Mouse (Mus musculus) erythroblast, embryonic 14.5 days (primary cell): ENCODE results near the gene Nr2e3. TPM values are rescaled to one million over a fixed set of nuclear protein-coding genes. Genes with fewer than 3 reads are reported as not detected.
"Not testable (repeated sequence)": the region's sequence is repeated elsewhere in the genome, so short reads cannot be mapped to it uniquely, and the experiment has no call there.

Experiments used
- H3K27me3 ChIP-seq: 2 replicates; pipeline ENCODE4 v1.6.1; 2012; ENCODE audit warnings: inconsistent platforms; ENCODE audit not compliant: control insufficient read depth
- H3K36me3 ChIP-seq: 2 replicates; pipeline ENCODE4 v1.6.1; 2012; ENCODE audit warnings: mild to moderate bottlenecking, inconsistent platforms; ENCODE audit not compliant: control insufficient read depth
- H3K4me1 ChIP-seq: 2 replicates; pipeline ENCODE4 v1.6.1; 2012; ENCODE audit warnings: inconsistent platforms; ENCODE audit not compliant: control insufficient read depth
- H3K4me3 ChIP-seq: replicated peaks from 2 replicates; pipeline ENCODE3; 2012; ENCODE audit warnings: moderate library complexity, mild to moderate bottlenecking, inconsistent platforms
- H3K9me3 ChIP-seq: 2 replicates; pipeline ENCODE4 v1.6.1; 2012; ENCODE audit warnings: low read length, inconsistent platforms, mixed read lengths; ENCODE audit not compliant: control insufficient read depth
- GATA1 ChIP-seq: IDR thresholded peaks from 2 replicates; pipeline ENCODE4 v1.6.1; 2012; ENCODE audit warnings: low read length, inconsistent platforms, mixed read lengths
- TAL1 ChIP-seq: IDR thresholded peaks from 3 replicates; pipeline ENCODE4 v1.6.1; 2012; ENCODE audit warnings: low read length, inconsistent platforms, mixed read lengths
- polyA plus RNA-seq: library from polyadenylated mRNA; stranded (reverse); fragments of >175 nt; gene quantifications from 2 replicates; pipeline ENCODE4 v1.2.3, GENCODE M21; 2012

Gene Nr2e3
- polyA plus RNA-seq, 1 experiment, result not detected

- no peaks in the 10 kb centered on the region for H3K4me1 ChIP-seq
- no peaks in the 10 kb centered on the region for H3K9me3 ChIP-seq
- H3K4me3 ChIP-seq, result no peak overlapping the region
- no peaks in the 10 kb centered on the region; the same call in 1 of the 2 replicates for H3K27me3 ChIP-seq
- H3K36me3 ChIP-seq, result no peaks in the 10 kb centered on the region
- TF ChIP-seq GATA1, result no peak
- no peak for TF ChIP-seq TAL1
Measured at GRCm38 (mm10) chr9:59969383-59969782, 8.9 kb upstream of the Nr2e3 start.

DNA sequence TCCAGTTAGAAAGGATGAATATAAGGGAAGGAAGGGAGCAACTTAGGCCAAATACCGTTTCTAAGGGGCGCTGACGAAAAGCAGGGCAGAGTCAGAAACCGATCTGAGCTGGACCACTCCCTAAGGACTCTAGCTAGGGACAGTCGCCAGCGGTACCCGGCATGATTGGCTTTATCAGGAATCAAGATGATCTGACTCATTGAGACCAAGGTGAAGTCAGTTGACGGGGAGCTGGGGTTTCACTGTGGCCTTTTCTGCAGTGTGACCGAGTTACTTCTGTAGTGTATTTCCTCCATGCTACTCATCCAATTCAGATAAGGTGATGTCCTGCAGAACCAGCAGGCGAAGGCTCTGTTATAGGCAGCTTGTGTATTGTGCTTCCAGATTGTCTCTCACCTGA lies 4.6 kb upstream of the Nr2e3 start:
- H3K27me3 ChIP-seq, result no peaks in the 10 kb centered on the region
- no peaks in the 10 kb centered on the region for H3K9me3 ChIP-seq
- H3K36me3 ChIP-seq, result no peaks in the 10 kb centered on the region
- TF ChIP-seq TAL1 (no peak), GATA1 (no peak)
- H3K4me3 ChIP-seq, result no peak overlapping the region
- H3K4me1 ChIP-seq, result no peaks in the 10 kb centered on the region

- Histone ChIP-seq H3K36me3 (no peaks in the 10 kb centered on the region), H3K4me3 (no peak overlapping the region), H3K4me1 (no peaks in the 10 kb centered on the region), H3K9me3 (no peaks in the 10 kb centered on the region), H3K27me3 (no peaks in the 10 kb centered on the region)
- TF ChIP-seq TAL1 (no peak), GATA1 (no peak)
Measured at GRCm38 (mm10) chr9:59964367-59964766, 3.9 kb upstream of the Nr2e3 start.

GRCm38 (mm10) chr9:59961201-59961955 lies 919 bp upstream of the Nr2e3 start:
- H3K4me1 ChIP-seq, result no peaks in the 10 kb centered on the region

DNA sequence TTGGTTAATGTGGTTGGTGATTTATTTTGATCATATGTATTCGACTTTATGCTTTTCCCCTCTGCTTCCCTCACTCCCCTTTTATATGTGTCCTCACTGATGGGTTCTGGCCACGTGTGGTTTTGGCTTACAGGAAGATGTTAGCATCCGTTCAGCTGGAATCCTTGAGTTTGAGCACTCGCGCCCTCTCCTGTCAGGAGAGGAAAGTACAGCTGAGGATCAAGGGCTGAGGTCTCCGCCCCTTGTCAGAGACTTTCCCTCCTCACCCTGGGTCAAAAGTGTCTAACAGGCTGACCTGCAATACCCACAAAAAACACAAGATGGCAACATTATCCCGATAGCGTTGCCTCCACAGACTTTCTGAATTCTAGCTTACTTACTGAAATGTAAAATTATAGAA lies 1.2 kb downstream of the Nr2e3 start:
- Histone ChIP-seq H3K27me3 (no peaks in the 10 kb centered on the region), H3K4me1 (no peaks in the 10 kb centered on the region), H3K36me3 (no peaks in the 10 kb centered on the region), H3K9me3 (no peaks in the 10 kb centered on the region), H3K4me3 (no peak overlapping the region)
- TF ChIP-seq TAL1 (no peak), GATA1 (no peak)

More at GRCm38 (mm10) chr9:59961201-59961955, 919 bp upstream of the Nr2e3 start:
- no peak for TF ChIP-seq GATA1
- TF ChIP-seq TAL1, result no peak
- no peaks in the 10 kb centered on the region for H3K27me3 ChIP-seq
- H3K9me3 ChIP-seq, result no peaks in the 10 kb centered on the region
- no peaks in the 10 kb centered on the region for H3K36me3 ChIP-seq
- no peak overlapping the region for H3K4me3 ChIP-seq

- not testable (repeated sequence) for H3K27me3 ChIP-seq, H3K9me3 ChIP-seq, H3K36me3 ChIP-seq, H3K4me1 ChIP-seq, H3K4me3 ChIP-seq
Measured at GRCm38 (mm10) chr9:59958115-59958514, 2.3 kb downstream of the Nr2e3 start.

- Histone ChIP-seq H3K36me3 (no peaks in the 10 kb centered on the region), H3K27me3 (no peaks in the 10 kb centered on the region), H3K4me3 (no peak overlapping the region), H3K9me3 (no peaks in the 10 kb centered on the region), H3K4me1 (no peaks in the 10 kb centered on the region)
- TF ChIP-seq TAL1, result no peak
- TF ChIP-seq GATA1, result no peak
Measured at GRCm38 (mm10) chr9:59956496-59956895, 4.0 kb downstream of the Nr2e3 start.

DNA sequence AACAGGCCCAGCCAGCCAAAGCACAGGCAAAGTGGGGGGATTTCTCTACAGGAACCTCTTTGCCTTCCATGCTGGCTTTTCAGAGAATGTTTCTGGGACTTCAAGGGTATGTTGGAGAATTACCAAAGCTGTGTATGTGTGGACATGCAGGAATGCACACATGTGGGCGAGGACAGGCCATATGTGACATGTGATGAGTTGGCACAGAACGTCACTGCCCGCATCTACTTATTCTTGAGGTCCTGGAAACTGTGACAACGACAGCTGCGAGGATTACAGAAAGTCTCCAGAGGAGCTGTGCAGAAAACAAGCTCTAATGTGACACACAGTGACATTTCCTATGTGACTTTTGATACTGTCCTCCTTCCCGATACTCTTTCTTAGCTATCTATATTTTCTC lies 4.8 kb downstream of the Nr2e3 start:
- Histone ChIP-seq H3K4me1 (no peaks in the 10 kb centered on the region), H3K27me3 (no peaks in the 10 kb centered on the region), H3K9me3 (no peaks in the 10 kb centered on the region), H3K36me3 (no peaks in the 10 kb centered on the region), H3K4me3 (no peak overlapping the region)
- no peak for TF ChIP-seq GATA1
- no peak for TF ChIP-seq TAL1

DNA sequence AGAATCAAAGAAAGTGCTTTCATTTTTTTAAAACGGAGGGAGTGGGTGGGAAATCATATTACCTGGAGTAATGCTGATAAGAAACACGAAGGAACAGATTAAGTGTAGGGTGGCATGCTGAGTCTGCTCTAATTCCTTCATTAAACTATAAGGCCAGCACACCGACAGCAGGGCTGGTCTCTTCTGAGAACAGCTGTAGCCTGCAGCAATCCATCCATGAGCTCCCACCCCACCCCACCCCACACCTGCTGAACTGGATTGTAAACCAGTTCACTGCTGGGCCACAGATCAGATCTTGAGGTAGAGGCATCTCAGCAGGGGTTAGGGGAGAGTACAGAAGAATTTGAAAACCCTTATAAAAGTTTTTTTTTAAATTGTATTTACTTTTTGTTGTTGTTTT lies 5.3 kb downstream of the Nr2e3 start:
- H3K27me3 ChIP-seq, result no peaks in the 10 kb centered on the region
- no peaks in the 10 kb centered on the region for H3K36me3 ChIP-seq
- TF ChIP-seq GATA1 (no peak), TAL1 (no peak)
- H3K4me3 ChIP-seq, result no peak overlapping the region
- H3K4me1 ChIP-seq, result no peaks in the 10 kb centered on the region
- H3K9me3 ChIP-seq, result no peaks in the 10 kb centered on the region

- Histone ChIP-seq H3K27me3 (no peaks in the 10 kb centered on the region), H3K36me3 (no peaks in the 10 kb centered on the region), H3K4me3 (no peak overlapping the region), H3K9me3 (no peaks in the 10 kb centered on the region), H3K4me1 (no peaks in the 10 kb centered on the region)
- TF ChIP-seq GATA1, result no peak
- TF ChIP-seq TAL1, result no peak
Measured at GRCm38 (mm10) chr9:59953556-59953955, 6.9 kb downstream of the Nr2e3 start.
